11 mouse cellular contexts compared by ENCODE assay signal in the genomic region with DNA sequence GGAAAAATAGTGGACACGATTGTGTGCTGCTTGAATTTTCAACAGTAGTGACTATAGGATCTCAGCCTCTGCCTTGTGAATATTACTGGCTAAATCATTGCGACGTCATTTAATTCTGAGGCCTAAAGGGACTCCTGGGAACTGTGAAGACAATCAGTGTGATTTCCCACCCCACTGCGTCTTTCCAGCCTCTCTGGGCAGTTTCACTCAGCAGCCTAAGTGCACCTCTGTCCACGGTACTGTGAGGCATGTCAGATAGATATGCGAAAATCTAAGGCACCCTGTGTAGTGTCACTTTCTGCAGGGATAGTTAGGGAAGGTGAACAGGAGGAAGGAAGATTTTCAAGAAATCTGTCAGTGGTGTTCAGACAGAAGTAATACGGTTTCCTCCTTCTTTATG. TPM values are rescaled to one million over a fixed set of nuclear protein-coding genes. Genes with fewer than 3 reads are reported as not detected.
DNase-seq lines count a peak whose midpoint lies in the region; ATAC-seq and TF ChIP-seq lines count a peak whose summit lies in the region.
"Had no signal": no experiment of that assay in that cellular context is flagged by ENCODE, and none has a peak within 500 bp of the region (broad histone marks: within the 10 kb centered on the region; RNA-seq: fewer than 3 reads in every experiment).

No protein-coding gene starts in this region.

- no peak overlapping the region for H3K9ac ChIP-seq in lung, embryonic 14.5 days

- peak; percentile 4 for DNase-seq in embryo, embryonic 9.5 days (ENCODE audit: extremely low spot score)
- no peak for DNase-seq in embryo, embryonic 10 days (ENCODE audit: low spot score)
- DNase-seq in lung, embryonic 14.5 days = no peak
- DNase-seq in lung, adult 2 months = no peak
- no peak for DNase-seq in limb, embryonic 10.5 days (ENCODE audit: low spot score)
- no peak for DNase-seq in spleen, adult 12 weeks (ENCODE audit: low spot score)
- DNase-seq in thymus, postnatal 10 days (ENCODE audit: low spot score in 2 of 2) = no peak

- no peak for TF ChIP-seq CTCF in lung, embryonic 14.5 days (IDR thresholded peaks at IDR 0.05; ENCODE audit: low read depth)
- no peak for TF ChIP-seq CTCF in lung, adult 2 months (IDR thresholded peaks at IDR 0.05; ENCODE audit: insufficient read depth, low read length)
- no peak for TF ChIP-seq CTCF in olfactory bulb, adult 2 months (IDR thresholded peaks at IDR 0.05; ENCODE audit: insufficient read depth, low read depth, low read length)

- no peak for ATAC-seq in lung, embryonic 14.5 days (ENCODE audit: insufficient read depth)

- H3K27me3 ChIP-seq in lung, embryonic 14.5 days (ENCODE audit: insufficient read depth, low read length) = peaks cover 35% of the 10 kb centered on the region
- peaks cover 71% of the 10 kb centered on the region for H3K27me3 ChIP-seq in limb, embryonic 10.5 days (ENCODE audit: low read depth, poor library complexity, severe bottlenecking)

- no peak overlapping the region for H3K27ac ChIP-seq in lung, embryonic 14.5 days (ENCODE audit: low read depth)
- H3K27ac ChIP-seq in limb, embryonic 10.5 days = no peak overlapping the region
- peak overlapping the region; percentile 91 for H3K27ac ChIP-seq in olfactory bulb, adult 2 months (ENCODE audit: insufficient read depth, low read depth, low read length)
- H3K27ac ChIP-seq: gastrocnemius, adult 2 months; kidney, postnatal 0 days had no signal

- H3K9me3 ChIP-seq in lung, embryonic 14.5 days (ENCODE audit: low read depth, low read length) = no peaks in the 10 kb centered on the region
- H3K9me3 ChIP-seq in limb, embryonic 10.5 days (replicated peaks) = no peaks in the 10 kb centered on the region

- peaks cover 4% of the 10 kb centered on the region; the same call in 1 of the 2 replicates for H3K4me1 ChIP-seq in lung, embryonic 14.5 days (ENCODE audit: insufficient read depth)
- H3K4me1 ChIP-seq in lung, adult 2 months (ENCODE audit: control insufficient read depth, insufficient read depth, low read length) = peaks cover 3% of the 10 kb centered on the region; the same call in 1 of the 2 replicates
- peaks cover 21% of the 10 kb centered on the region for H3K4me1 ChIP-seq in limb, embryonic 10.5 days
- H3K4me1 ChIP-seq in olfactory bulb, adult 2 months (ENCODE audit: control insufficient read depth, insufficient read depth, low read length) = peaks cover 26% of the 10 kb centered on the region

- no peak for TF ChIP-seq POLR2A in lung, adult 2 months (IDR thresholded peaks at IDR 0.05; ENCODE audit: borderline replicate concordance, extremely low read depth, low read depth, low read length)
- TF ChIP-seq POLR2A in olfactory bulb, adult 2 months (IDR thresholded peaks at IDR 0.05; ENCODE audit: insufficient read depth, low read depth, low read length) = no peak

- peak overlapping the region; percentile 95; the same call in 1 of the 2 replicates for H3K4me2 ChIP-seq in lung, embryonic 14.5 days

- WGBS in lung, embryonic 14.5 days = 39% methylated on average over 7 of the region's 7 CpGs
- WGBS in lung, adult 2 months = 47% methylated on average over 7 of the region's 7 CpGs
- 43% methylated on average over 7 of the region's 7 CpGs for WGBS in limb, embryonic 10.5 days
- WGBS in olfactory bulb, adult 2 months = 23% methylated on average over 7 of the region's 7 CpGs

- no peak overlapping the region for H3K4me3 ChIP-seq in lung, embryonic 14.5 days (ENCODE audit: low read depth, low read length)
- H3K4me3 ChIP-seq in lung, adult 2 months (replicated peaks; ENCODE audit: extremely low read depth, low read depth, low read length) = no peak overlapping the region
- peak overlapping the region; percentile 61 for H3K4me3 ChIP-seq in limb, embryonic 10.5 days
- H3K4me3 ChIP-seq in olfactory bulb, adult 2 months (ENCODE audit: insufficient read depth, low read depth, low read length) = no peak overlapping the region

- H3K36me3 ChIP-seq in lung, embryonic 14.5 days (ENCODE audit: insufficient read depth) = no peaks in the 10 kb centered on the region
- no peaks in the 10 kb centered on the region for H3K36me3 ChIP-seq in limb, embryonic 10.5 days

RNA-seq across cellular contexts. Expression of a gene that starts 0.6 kb away (rescaled TPM):
- polyA plus RNA-seq in lung, embryonic 14.5 days (2014; fragmentation: Nextera tagmentation; extraction: Ambion mirVana) = 0.58 and 1.0 TPM in 2 replicates
- 0.45 and 1.8 TPM in 2 replicates for polyA plus RNA-seq in lung, adult 2 months (2012; rRNA removed)
- 0.10 and 0.16 TPM in 2 replicates for polyA plus RNA-seq in limb, embryonic 10.5 days (2016; fragmentation: Nextera tagmentation; extraction: Ambion mirVana)
- polyA plus RNA-seq in olfactory bulb, adult 2 months (2012; ENCODE audit: insufficient read depth, insufficient read length, low replicate concordance, missing spikeins) = 369 and 482 TPM in 2 replicates
- polyA plus RNA-seq: liver, adult 2 months had no signal

Comparison
In these comparisons a context has a peak if more than half of its experiments do, and no peak if none do; other contexts are left out.
1. RNA of a gene that starts 0.6 kb away (polyA plus RNA-seq): 369 to 482 TPM in olfactory bulb, adult 2 months; 0.45 to 1.8 TPM in lung, adult 2 months, 0.58 to 1.0 TPM in lung, embryonic 14.5 days and 0.10 to 0.16 TPM in limb, embryonic 10.5 days; every median in the first group is over 100 times any median in the second.